In the genomic region with DNA sequence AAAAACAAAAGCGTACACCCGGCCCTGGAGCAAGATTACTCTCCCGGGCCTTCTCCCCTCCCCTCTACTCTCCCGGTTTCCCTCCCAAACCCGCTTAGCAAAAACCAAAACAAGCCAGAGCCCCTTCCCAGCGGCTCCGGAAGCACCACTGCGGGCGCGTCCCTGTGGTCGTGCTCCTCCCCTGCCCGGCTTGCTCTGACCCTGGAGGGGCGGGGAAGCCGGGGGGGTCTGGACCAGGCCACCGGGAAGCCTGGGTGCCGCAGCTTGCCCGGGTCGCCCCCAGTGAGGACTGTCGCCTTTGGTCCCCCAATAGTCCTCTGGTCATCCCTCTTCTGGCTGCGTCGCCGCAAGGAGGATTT, we compare ENCODE assay signal across 8 mouse cellular contexts. TPM values are rescaled to one million over a fixed set of nuclear protein-coding genes. Genes with fewer than 3 reads are reported as not detected.
A peak's percentile ranks its signal among the peaks of the same experiment; 100 is the strongest.
DNase-seq lines count a peak whose midpoint lies in the region; ATAC-seq and TF ChIP-seq lines count a peak whose summit lies in the region.

No protein-coding gene starts in this region.

- H3K9me3 ChIP-seq in intestine, embryonic 15.5 days: no peaks in the 10 kb centered on the region
- H3K9me3 ChIP-seq in liver, embryonic 16.5 days (replicated peaks; ENCODE audit: control insufficient read depth, low read length): no peaks in the 10 kb centered on the region
- no peaks in the 10 kb centered on the region for H3K9me3 ChIP-seq in neural tube, embryonic 12.5 days

- H3K4me3 ChIP-seq in cerebellum, adult 2 months (replicated peaks; ENCODE audit: insufficient read depth, low read depth, low read length): peak overlapping the region; percentile 47
- peak overlapping the region; percentile 64 for H3K4me3 ChIP-seq in brown adipose tissue, adult 24 weeks (ENCODE audit: insufficient read depth, low read depth, low read length)
- H3K4me3 ChIP-seq in intestine, embryonic 15.5 days (replicated peaks): peak overlapping the region; percentile 81
- H3K4me3 ChIP-seq in liver, embryonic 16.5 days (ENCODE audit: low read depth, low read length): peak overlapping the region; percentile 64
- peak overlapping the region; percentile 67 for H3K4me3 ChIP-seq in neural tube, embryonic 12.5 days

- peak in 1 of 2 experiments; percentile 6 for DNase-seq in cerebellum, adult 2 months
- DNase-seq in cerebellum, adult 9-10 months: no peak
- peak; percentile 48 to 73 for DNase-seq in gastrocnemius, postnatal 4 days (ENCODE audit: low spot score in 2 of 2)
- peak; percentile 69 for DNase-seq in urinary bladder, postnatal 14 days (ENCODE audit: low spot score)

- H3K9ac ChIP-seq in intestine, embryonic 15.5 days: peak overlapping the region; percentile 94
- peak overlapping the region; percentile 48 for H3K9ac ChIP-seq in liver, embryonic 16.5 days (ENCODE audit: low read depth, low read length)
- peak overlapping the region; percentile 80 for H3K9ac ChIP-seq in neural tube, embryonic 12.5 days

- peak; percentile 80 for ATAC-seq in intestine, embryonic 15.5 days
- ATAC-seq in liver, embryonic 16.5 days (ENCODE audit: low read depth): peak; percentile 51
- peak; percentile 72 for ATAC-seq in neural tube, embryonic 12.5 days (ENCODE audit: low FRiP score, low read depth)

- no peaks in the 10 kb centered on the region for H3K4me1 ChIP-seq in cerebellum, adult 2 months (ENCODE audit: control insufficient read depth, insufficient read depth, low read length)
- H3K4me1 ChIP-seq in brown adipose tissue, adult 24 weeks (ENCODE audit: control insufficient read depth, insufficient read depth, insufficient read length, low read length): no peaks in the 10 kb centered on the region
- H3K4me1 ChIP-seq in intestine, embryonic 15.5 days (replicated peaks): peaks cover 5% of the 10 kb centered on the region; the same call in 1 of the 2 replicates
- H3K4me1 ChIP-seq in liver, embryonic 16.5 days (ENCODE audit: control insufficient read depth, low read depth, low read length): no peaks in the 10 kb centered on the region
- H3K4me1 ChIP-seq in neural tube, embryonic 12.5 days: peaks cover 5% of the 10 kb centered on the region; the same call in 1 of the 2 replicates

- no peaks in the 10 kb centered on the region for H3K36me3 ChIP-seq in intestine, embryonic 15.5 days
- no peaks in the 10 kb centered on the region for H3K36me3 ChIP-seq in liver, embryonic 16.5 days (ENCODE audit: control insufficient read depth, insufficient read depth)
- H3K36me3 ChIP-seq in neural tube, embryonic 12.5 days: no peaks in the 10 kb centered on the region

- H3K4me2 ChIP-seq in intestine, embryonic 15.5 days (replicated peaks): peak overlapping the region; percentile 77
- peak overlapping the region; percentile 75 for H3K4me2 ChIP-seq in liver, embryonic 16.5 days (ENCODE audit: low read depth, low read length)
- peak overlapping the region; percentile 86 for H3K4me2 ChIP-seq in neural tube, embryonic 12.5 days (replicated peaks)

- peaks cover 2% of the 10 kb centered on the region; the same call in 1 of the 2 replicates for H3K27me3 ChIP-seq in cerebellum, adult 2 months (ENCODE audit: control insufficient read depth, insufficient read depth, low read length)
- no peaks in the 10 kb centered on the region for H3K27me3 ChIP-seq in intestine, embryonic 15.5 days (replicated peaks)
- H3K27me3 ChIP-seq in liver, embryonic 16.5 days (ENCODE audit: control insufficient read depth, insufficient read depth, low read depth, low read length): peaks cover 24% of the 10 kb centered on the region
- no peaks in the 10 kb centered on the region for H3K27me3 ChIP-seq in neural tube, embryonic 12.5 days (replicated peaks)

- no peak for TF ChIP-seq CTCF in cerebellum, adult 2 months (IDR thresholded peaks at IDR 0.05; ENCODE audit: borderline replicate concordance, insufficient read depth, low read depth, low read length)

- no peak for TF ChIP-seq POLR2A in cerebellum, adult 2 months (IDR thresholded peaks at IDR 0.05; ENCODE audit: borderline replicate concordance, insufficient read depth, low read length)

- WGBS in cerebellum, adult 2 months: under 1% methylated on average over 22 of the region's 22 CpGs
- under 1% methylated on average over 22 of the region's 22 CpGs for WGBS in intestine, embryonic 15.5 days
- WGBS in liver, embryonic 16.5 days (ENCODE audit: insufficient replicate concordance): 0% methylated on average over 22 of the region's 22 CpGs
- under 1% methylated on average over 22 of the region's 22 CpGs for WGBS in neural tube, embryonic 12.5 days

- H3K27ac ChIP-seq in cerebellum, adult 2 months (ENCODE audit: insufficient read depth, low read length): no peak overlapping the region
- H3K27ac ChIP-seq in brown adipose tissue, adult 24 weeks (replicated peaks; ENCODE audit: low read depth, low read length): peak overlapping the region; percentile 40; the same call in 1 of the 2 replicates
- peak overlapping the region; percentile 99 for H3K27ac ChIP-seq in intestine, embryonic 15.5 days
- H3K27ac ChIP-seq in liver, embryonic 16.5 days (ENCODE audit: low read length): peak overlapping the region; percentile 34; the same call in 1 of the 2 replicates
- H3K27ac ChIP-seq in neural tube, embryonic 12.5 days: peak overlapping the region; percentile 62

RNA-seq across cellular contexts. Expression of a gene that starts 0.8 kb away (rescaled TPM):
- 16.1 and 18.9 TPM in 2 replicates for polyA plus RNA-seq in cerebellum, adult 2 months (2012; rRNA removed)
- polyA plus RNA-seq in brown adipose tissue, adult 24 weeks (2012; ENCODE audit: insufficient read depth, insufficient read length, missing spikeins): 0.91 and 1.9 TPM in 2 replicates
- total RNA-seq in gastrocnemius, postnatal 4 days (2021): 10 to 100 TPM; 18.9 to 22.7 TPM
- polyA plus RNA-seq in intestine, embryonic 15.5 days (2015; fragmentation: Nextera tagmentation; extraction: Ambion mirVana): 12.1 and 13.3 TPM in 2 replicates
- 0.69 and 0.83 TPM in 2 replicates for polyA plus RNA-seq in liver, embryonic 16.5 days (2015; fragmentation: Nextera tagmentation; extraction: Ambion mirVana)
- 2.7 and 2.9 TPM in 2 replicates for polyA plus RNA-seq in neural tube, embryonic 12.5 days (2016; fragmentation: Nextera tagmentation; extraction: Ambion mirVana)
